Mouse (Mus musculus) granulocyte monocyte progenitor cell, adult 5-6 weeks (primary cell): ENCODE measurements around the gene Smndc1. TPM values are rescaled to one million over a fixed set of nuclear protein-coding genes. Genes with fewer than 3 reads are reported as not detected.

Experiments used
- ATAC-seq: replicated peaks from 2 replicates; pipeline ENCODE4 v1.8.0; 2016; ENCODE audit warnings: mild to moderate bottlenecking, moderate TSS enrichment, inconsistent platforms; ENCODE audit not compliant: poor library complexity, severe bottlenecking
- total RNA-seq, 2 experiments: library from RNA; stranded (forward) in 1 of 2; stranded (reverse) in 1 of 2; fragments of 200-712, 200-1000 nt in 1 of 2; fragments of >200 nt in 1 of 2; fragmentation: Nextera tagmentation in 1 of 2; gene quantifications; 2 replicates each; pipeline ENCODE4 v1.2.3; 2014 to 2017

The Smndc1 gene
- total RNA-seq, 2 experiments from 2014 or later = 31.1 to 47.7 TPM

- no peak for ATAC-seq
Measured at GRCm38 (mm10) chr19:53391386-53391785, 1.0 kb upstream of the Smndc1 start.

GRCm38 (mm10) chr19:53389851-53390431 is 437 bp downstream of the Smndc1 start:
- ATAC-seq = peak; percentile 33

- no peak for ATAC-seq
Measured at GRCm38 (mm10) chr19:53389417-53389816, 961 bp downstream of the Smndc1 start.

GRCm38 (mm10) chr19:53383336-53383735 is 7.0 kb downstream of the Smndc1 start:
- ATAC-seq = no peak

GRCm38 (mm10) chr19:53378421-53378820 is 12.0 kb downstream of the Smndc1 start:
- ATAC-seq = no peak; the same call in 1 of the 2 replicates

- ATAC-seq = no peak
Measured at GRCm38 (mm10) chr19:53377652-53378051, 12.7 kb downstream of the Smndc1 start.

- ATAC-seq = no peak
Measured at GRCm38 (mm10) chr19:53375816-53376215, 14.6 kb downstream of the Smndc1 start.

DNA sequence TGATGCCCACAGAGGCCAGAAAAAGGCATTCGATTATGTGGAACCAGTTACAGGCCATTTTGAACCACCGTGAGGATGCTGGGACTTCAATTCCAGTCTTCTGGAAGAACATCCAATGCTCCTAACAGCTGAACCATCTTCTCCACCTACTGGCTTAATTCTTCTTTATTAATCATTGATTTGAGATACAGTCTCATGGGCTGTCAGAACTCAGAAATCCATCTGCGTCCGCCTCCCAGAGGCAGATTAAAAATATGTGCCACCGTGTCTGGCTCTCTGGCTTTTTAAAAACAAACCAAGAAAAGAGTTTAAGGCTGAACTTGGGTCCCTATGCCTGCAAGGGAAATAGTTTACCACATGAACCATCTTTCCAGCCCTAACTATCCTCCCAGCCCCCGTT is 15.1 kb downstream of the Smndc1 start:
- no peak for ATAC-seq

- ATAC-seq = no peak
Measured at GRCm38 (mm10) chr19:53373570-53373969, 16.8 kb downstream of the Smndc1 start.

GRCm38 (mm10) chr19:53371666-53372065 is 18.7 kb downstream of the Smndc1 start, which contains the start of gene Gm10197:
TSS of gene Gm10197 (minus strand) at chr19:53371766.
- ATAC-seq = no peak

- ATAC-seq = no peak
Measured at GRCm38 (mm10) chr19:53370233-53370632, 20.1 kb downstream of the Smndc1 start.

DNA sequence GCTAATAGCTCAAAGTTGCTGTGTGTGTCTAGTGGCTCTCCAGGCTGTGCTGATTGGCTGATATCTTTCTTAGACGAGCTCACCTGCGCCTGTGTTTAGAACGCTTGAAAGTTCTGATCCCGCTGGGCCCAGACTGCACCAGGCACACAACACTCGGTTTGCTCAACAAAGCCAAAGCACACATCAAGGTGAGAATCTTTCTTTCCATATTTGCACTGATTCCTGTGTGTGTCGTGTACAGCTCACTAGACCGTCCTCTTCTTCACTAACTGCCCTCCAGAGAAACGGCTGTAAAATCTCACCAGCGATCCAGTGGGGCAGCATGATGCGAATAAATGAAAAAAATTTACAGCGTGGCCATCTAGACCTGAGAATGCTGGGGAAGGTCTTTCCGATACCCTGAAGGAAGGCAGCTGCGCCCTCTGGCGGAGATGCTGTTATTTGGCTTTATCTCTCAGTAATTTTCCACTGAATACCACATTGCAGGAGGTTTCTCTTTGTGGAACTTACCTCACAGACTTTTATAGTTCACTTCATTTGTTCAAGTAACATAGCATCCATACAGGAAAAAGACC is 20.8 kb downstream of the Smndc1 start:
- ATAC-seq = peak; percentile 71

DNA sequence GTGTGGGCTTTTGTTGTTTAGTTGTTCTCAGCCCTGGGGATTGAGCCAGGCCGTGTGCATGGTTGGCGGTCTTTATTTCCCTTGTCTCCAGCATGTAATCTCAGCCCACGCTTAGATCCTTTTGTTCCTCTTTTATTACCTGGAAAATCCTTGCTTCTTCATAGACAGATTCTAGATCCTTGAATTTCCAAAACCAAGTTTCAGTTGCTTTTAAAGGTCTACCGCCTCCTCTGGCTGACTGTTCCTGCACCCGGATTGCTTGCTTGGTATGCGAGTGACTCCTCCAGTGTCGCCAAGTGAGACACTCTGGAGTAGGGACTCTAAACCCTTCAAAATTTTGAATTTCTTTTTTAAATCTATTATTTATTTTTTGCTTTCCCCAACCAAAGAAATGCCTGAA is 23.5 kb downstream of the Smndc1 start:
- no peak for ATAC-seq

GRCm38 (mm10) chr19:53366057-53366775 is 24.2 kb downstream of the Smndc1 start:
- no peak for ATAC-seq

DNA sequence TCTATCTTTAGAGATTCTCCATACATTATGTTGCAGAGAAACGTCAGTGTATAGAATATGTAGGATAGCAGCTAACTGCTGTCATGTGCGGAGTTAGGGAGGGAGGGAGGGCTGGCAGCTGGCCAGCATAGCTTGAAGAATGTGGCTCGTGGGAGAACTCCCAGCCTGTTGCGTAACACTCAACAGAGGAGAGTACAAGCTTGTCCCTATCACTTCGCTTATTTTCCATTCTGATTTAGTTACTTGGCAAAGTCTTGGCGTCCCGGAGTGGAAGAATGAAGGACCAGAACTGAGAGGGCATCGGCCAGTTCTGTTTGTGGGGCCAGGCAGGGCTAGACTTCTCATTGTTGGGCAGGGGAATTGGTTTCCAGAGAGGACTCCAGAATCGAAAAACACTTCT is 25.4 kb downstream of the Smndc1 start:
- ATAC-seq = peak; percentile 49

DNA sequence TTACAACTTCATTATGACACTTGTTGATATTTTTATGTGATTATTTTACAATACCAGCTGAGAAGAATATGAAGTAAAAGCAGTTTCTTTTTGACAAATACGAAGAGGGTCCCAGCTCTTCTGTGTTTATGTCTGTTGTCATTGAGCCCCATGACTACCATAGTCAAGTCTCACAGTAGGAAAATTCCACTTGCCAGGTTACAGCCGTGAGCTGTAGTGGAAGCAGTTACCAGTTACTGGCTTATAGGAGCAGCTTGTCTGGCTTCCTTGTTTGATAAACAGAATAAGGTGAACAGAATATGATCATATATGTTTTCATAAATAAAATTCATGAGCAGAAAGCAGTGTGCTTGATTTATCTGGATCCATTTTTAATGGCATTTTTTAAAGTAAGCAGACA is 25.8 kb downstream of the Smndc1 start:
- ATAC-seq = no peak

DNA sequence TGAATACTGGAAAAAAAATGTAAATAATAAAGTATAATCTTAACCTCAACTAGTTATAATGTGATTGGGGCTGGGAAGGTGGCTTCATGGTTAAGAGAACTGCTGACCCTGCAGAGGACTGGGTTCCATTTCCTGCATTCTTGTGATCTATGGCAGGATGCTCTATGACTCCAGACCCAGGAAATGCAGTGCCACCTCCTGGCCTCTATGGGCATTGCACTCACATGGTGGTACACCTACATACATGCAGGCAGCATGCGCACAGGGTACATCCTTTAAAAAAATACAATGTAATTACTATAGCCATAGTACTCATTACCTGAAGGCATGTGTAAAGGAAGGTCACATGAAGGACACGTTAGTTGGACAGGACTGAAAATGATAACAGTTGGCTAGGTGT is 27.4 kb downstream of the Smndc1 start:
- peak; percentile 52 for ATAC-seq

GRCm38 (mm10) chr19:53360265-53360958 is 30.0 kb downstream of the Smndc1 start:
- no peak for ATAC-seq

GRCm38 (mm10) chr19:53359160-53360033 is 31.0 kb downstream of the Smndc1 start:
- ATAC-seq = peak; percentile 50

DNA sequence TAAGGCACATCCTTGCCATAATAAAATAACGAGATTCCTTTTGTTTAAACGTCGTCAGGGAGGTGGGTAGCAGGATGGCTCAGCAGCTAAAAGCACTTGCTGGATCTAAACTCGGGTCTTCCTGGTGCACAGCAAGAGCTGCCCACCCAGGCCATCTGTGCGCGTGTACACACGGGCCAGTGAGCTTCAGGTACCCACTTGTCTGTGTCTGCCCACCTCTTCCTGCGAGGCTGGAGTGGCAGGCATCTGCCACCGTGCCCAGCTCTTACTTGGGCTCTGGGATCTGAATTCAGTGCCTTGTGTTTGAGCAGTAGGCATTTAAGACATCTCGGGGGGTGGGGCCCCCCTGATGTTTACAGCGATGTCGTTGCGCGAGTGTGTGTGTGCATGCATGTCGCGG is 35.3 kb downstream of the Smndc1 start:
- ATAC-seq = no peak
